Mouse (Mus musculus) effector memory CD4-positive, alpha-beta T cell, adult 7 months (primary cell): ENCODE data around the gene Sbsn. TPM values are rescaled to one million over a fixed set of nuclear protein-coding genes. Genes with fewer than 3 reads are reported as not detected.

ENCODE experiments used
- polyA plus RNA-seq: library from polyadenylated mRNA; unstranded; fragments of 100-300 nt; shearing (Covaris generic); gene quantifications from one replicate; pipeline ENCODE4 v1.2.1, GENCODE M21; 2017

Gene Sbsn
- polyA plus RNA-seq = 1.2 TPM

GRCm38 (mm10) chr7:30751086-30751669 lies at the start of gene Sbsn:
Gene Sbsn, plus strand, starts transcription at chr7:30751471.

GRCm38 (mm10) chr7:30711942-30712341 lies 39.3 kb upstream of the Sbsn start, which contains the start of gene Atp4a:
Gene Atp4a, plus strand, starts transcription at chr7:30712209.

DNA sequence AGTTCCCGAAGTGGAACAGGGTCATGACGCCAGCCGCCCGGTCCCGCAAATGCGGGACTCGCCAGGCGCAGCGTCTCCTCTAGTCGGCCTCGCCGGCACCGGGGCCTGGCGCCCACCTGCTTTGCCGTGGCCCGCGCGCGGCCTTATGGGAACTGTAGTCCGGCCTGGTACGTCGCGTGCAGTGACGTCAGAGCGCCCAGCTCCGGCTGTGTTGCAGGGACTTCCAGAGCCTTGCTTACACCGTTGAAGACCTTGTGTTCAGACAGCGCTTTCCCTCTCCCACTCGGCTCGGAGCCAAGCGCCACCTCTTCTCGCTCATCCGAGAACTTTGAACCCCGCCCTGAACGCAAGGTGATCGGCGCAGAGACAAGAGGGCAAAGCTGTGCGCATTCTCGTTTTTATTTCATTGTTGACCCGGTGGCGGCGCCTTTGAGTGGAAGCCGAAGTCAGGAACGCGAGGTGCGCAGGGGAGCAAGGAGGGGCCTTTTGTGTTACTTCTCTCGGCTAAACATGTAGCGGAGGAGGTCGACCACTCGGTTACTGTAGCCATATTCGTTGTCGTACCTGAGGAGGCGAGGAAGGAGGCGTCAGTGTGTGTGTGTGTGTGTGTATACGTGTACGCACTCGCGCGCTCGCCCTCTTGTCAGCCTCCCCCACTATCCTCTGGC lies 21.7 kb upstream of the Sbsn start, which contains the start of gene Tmem147:
TSS of gene Tmem147 (minus strand) at position 145 of the 668 bp plus-strand sequence.

DNA sequence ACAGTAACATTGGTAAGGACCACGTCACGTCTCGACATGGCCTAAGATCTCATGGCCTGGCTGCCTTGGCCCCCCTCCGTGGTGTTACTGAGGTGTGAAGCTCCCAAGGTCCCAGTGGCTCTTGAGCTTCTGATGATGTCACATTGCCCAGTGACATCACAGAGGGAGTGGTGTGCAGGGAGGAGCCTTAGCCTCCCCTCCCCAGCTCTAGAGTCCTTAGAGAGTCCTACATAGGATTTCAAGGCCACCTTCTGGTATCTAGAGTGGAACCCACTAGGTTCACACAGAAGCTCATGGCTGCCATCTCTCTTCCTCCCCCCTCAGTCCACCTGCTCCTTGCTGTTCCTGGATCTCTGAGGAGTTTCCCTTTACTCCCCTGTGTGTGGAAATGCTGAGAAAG lies 7.7 kb upstream of the Sbsn start, which contains the start of gene Gapdhs:
TSS of gene Gapdhs (minus strand) at position 65 of the 400 bp plus-strand sequence.

GRCm38 (mm10) chr7:30763456-30763855 lies 12.2 kb downstream of the Sbsn start, which contains the start of gene Dmkn:
Gene Dmkn, plus strand, starts transcription at chr7:30763756.

GRCm38 (mm10) chr7:30787377-30788022 lies 36.2 kb downstream of the Sbsn start, which contains the start of gene Krtdap:
Gene Krtdap, plus strand, starts transcription at chr7:30787896.

Other genes starting within 250 kb of the Sbsn start
- gene Arhgap33, start 216.4 kb upstream of the Sbsn start, polyA plus RNA-seq = 1.1 TPM
- 5.0 TPM for gene Hspb6, start 199.3 kb upstream of the Sbsn start, polyA plus RNA-seq
- gene Proser3, start 199.2 kb upstream of the Sbsn start, polyA plus RNA-seq = 2.2 TPM
- gene Lin37, start 191.6 kb upstream of the Sbsn start, polyA plus RNA-seq = 49.3 TPM
- gene U2af1l4, start 188.2 kb upstream of the Sbsn start, polyA plus RNA-seq = 90.7 TPM
- 54.0 TPM for gene Gm49396, start 188.1 kb upstream of the Sbsn start, polyA plus RNA-seq
- 150 TPM for gene Psenen, start 187.8 kb upstream of the Sbsn start, polyA plus RNA-seq
- gene Igflr1, start 186.0 kb upstream of the Sbsn start, polyA plus RNA-seq = 67.5 TPM
- 11.1 TPM for gene Kmt2b, start 162.7 kb upstream of the Sbsn start, polyA plus RNA-seq
- gene Zbtb32, start 152.6 kb upstream of the Sbsn start, polyA plus RNA-seq = 16.9 TPM
- 0.62 TPM for gene Upk1a, start 138.6 kb upstream of the Sbsn start, polyA plus RNA-seq
- 445 TPM for gene Cox6b1, start 125.3 kb upstream of the Sbsn start, polyA plus RNA-seq
- not detected for gene Etv2, start 115.6 kb upstream of the Sbsn start, polyA plus RNA-seq
- 238 TPM for gene Rbm42, start 101.2 kb upstream of the Sbsn start, polyA plus RNA-seq
- gene Haus5, start 86.5 kb upstream of the Sbsn start, polyA plus RNA-seq = 47.1 TPM
- not detected for gene Pmis2, start 79.9 kb upstream of the Sbsn start, polyA plus RNA-seq
- not detected for gene 2200002J24Rik, start 52.5 kb upstream of the Sbsn start, polyA plus RNA-seq
- gene Atp4a, start 39.3 kb upstream of the Sbsn start, polyA plus RNA-seq = not detected
- 66.4 TPM for gene Tmem147, start 21.9 kb upstream of the Sbsn start, polyA plus RNA-seq
- gene Gapdhs, start 7.8 kb upstream of the Sbsn start, polyA plus RNA-seq = 1.1 TPM
- gene Dmkn, start 12.3 kb downstream of the Sbsn start, polyA plus RNA-seq = not detected
- gene Krtdap, start 36.4 kb downstream of the Sbsn start, polyA plus RNA-seq = not detected
- gene Ffar2, start 72.3 kb downstream of the Sbsn start, polyA plus RNA-seq = 0.27 TPM
- gene Ffar3, start 104.7 kb downstream of the Sbsn start, polyA plus RNA-seq = not detected
- gene Ffar1, start 110.1 kb downstream of the Sbsn start, polyA plus RNA-seq = not detected
- 26.8 TPM for gene Cd22, start 128.9 kb downstream of the Sbsn start, polyA plus RNA-seq
- gene Mag, start 163.4 kb downstream of the Sbsn start, polyA plus RNA-seq = 0.26 TPM
- gene Hamp2, start 173.2 kb downstream of the Sbsn start, polyA plus RNA-seq = not detected
- gene Hamp, start 192.6 kb downstream of the Sbsn start, polyA plus RNA-seq = not detected
- 14.3 TPM for gene Usf2, start 205.3 kb downstream of the Sbsn start, polyA plus RNA-seq
- 9.2 TPM for gene Lsr, start 222.0 kb downstream of the Sbsn start, polyA plus RNA-seq
- gene Fam187b, start 222.3 kb downstream of the Sbsn start, polyA plus RNA-seq = 0.33 TPM